Mouse (Mus musculus) thymus, adult 18-20 months (tissue): ENCODE measurements around the gene Banp.

Source experiments
- DNase-seq, 2 experiments: peaks; one replicate each; pipeline ENCODE4 v3.0.0; 2022; ENCODE audit warnings: mixed read lengths in 2 of 2

Gene Banp

DNA sequence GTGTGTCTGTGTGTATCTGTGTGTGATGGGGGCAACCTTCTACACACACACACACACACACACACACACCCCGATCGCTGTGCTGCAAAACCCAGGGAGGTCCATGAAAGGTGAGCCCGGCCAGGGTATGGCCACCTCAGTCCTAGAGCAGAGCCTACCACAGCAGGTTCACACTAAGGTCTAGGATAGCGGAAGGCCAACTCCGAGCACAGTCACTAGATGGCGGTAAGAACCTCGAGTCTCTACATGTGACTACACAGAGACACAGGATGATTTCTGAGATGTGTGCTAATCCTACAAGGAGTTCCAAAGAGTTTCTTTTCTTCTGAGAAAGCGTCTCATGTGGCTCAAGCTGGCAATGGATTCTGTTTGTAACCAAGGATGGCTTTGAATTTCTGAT, 22.2 kb upstream of the Banp start:
- no peak for DNase-seq

GRCm38 (mm10) chr8:121930047-121930446, 19.5 kb upstream of the Banp start:
- DNase-seq = no peak

- no peak for DNase-seq
Observed at GRCm38 (mm10) chr8:121931571-121931970, 18.0 kb upstream of the Banp start.

DNA sequence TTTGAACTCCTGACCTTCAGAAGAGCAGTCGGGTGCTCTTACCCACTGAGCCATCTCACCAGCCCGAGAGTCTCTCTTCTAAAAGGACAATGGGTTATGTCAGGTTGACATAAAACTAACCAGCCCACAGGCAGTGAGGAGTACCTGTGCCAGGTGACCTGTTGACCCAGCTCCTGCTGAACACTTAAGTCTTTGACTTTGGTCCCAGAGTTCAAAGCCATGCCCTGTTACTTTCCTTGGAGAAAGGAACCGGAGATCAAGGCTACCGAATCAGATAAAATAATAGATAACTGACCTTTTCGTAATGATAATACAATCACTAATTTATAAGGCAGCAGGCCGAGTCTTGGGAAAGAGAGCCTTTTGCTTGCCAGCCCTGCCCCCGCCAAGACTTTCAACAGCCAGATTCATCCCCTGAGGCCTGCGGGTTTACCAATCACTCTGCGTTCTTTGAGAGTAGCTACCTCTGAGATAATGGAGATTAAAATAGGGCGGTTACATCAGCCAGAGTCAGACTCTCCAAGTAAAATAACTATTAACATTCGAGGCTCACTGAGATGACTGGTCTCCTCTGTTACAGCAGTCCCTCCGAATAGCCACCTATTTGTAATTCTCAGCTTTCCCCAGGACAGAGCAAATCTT, 17.4 kb upstream of the Banp start:
- DNase-seq = no peak

DNA sequence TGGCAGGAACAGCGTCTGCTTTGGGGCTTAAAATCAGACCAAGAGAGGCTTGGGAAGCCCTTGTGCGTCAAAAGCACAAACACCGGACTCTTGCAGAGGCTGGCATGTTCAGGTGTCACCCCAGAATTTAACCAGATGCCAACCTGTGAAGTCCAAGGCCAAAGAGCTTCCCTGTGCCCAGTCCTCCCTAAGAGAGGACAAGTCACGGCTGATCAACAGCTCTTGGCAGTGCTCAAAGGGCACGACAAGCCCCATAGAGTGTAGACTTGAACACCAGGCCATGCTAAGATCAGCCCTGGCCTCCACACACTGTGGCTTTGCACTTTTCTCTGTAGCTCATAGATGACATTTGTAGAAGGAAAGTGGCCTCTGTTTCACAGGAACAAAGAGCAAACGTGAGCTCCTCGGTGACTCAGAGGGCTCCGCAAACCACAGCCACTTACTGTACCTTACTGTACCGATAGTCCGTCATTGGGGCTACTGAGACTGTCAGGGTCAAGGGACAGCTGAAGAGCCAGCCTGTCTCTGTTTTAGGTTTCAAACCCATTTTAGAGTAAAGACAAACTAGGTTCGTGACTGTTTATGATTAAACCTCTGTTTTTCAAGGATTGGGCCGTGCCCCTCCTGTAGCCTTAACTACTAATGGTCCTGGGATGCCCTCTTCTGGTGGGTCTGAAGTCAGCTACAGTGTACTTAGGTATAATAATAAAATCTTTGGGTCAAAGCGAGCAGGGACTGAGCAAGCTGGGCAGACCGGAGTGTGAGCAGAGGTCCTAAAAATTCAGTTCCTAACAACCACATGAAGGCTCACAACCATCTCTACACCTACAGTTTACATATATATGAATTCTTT, 16.7 kb upstream of the Banp start:
- no peak for DNase-seq

DNA sequence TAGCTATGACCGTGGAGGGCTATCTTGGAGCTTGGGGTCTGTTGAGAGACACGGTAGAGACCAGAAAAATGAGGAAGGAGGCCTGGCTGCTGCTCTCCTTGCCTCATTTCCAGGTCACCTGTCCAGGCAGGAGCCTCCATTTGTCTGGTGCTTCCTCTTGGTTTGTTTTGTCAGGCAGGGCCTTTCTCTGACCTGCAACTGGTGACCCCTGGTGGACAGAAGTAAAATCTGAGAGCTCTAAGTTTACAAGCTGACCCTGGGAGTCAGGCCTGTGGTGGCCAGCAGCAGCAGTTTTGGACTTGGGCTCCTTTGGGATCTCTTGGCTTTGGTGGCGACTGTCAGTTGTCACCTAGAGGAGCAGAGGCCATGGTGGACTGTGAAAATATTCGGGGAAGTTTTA, 15.0 kb upstream of the Banp start:
- DNase-seq = no peak

- no peak for DNase-seq
Observed at GRCm38 (mm10) chr8:121934923-121935322, 14.6 kb upstream of the Banp start.

GRCm38 (mm10) chr8:121935341-121936294, 13.9 kb upstream of the Banp start:
- no peak for DNase-seq

DNA sequence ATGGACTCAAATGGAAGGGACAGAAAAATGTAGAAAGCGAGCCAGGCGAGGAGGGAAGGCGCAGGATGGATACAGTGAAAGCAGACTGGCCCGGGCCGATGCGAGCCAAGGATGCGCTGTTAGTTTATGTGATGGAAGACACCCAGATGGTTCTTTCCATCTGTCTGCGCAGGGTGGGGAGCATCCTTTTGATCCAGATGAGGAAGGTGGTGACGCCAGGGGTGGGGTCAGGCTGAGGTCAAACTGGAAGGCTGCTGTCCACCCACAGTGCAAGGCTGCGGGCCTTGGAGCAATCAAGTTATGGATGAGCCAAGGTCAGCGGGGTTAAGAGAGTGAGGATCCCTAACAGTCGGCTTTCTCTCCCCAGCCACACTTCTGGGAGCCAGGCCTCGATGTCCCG, 13.2 kb upstream of the Banp start:
- no peak for DNase-seq

DNA sequence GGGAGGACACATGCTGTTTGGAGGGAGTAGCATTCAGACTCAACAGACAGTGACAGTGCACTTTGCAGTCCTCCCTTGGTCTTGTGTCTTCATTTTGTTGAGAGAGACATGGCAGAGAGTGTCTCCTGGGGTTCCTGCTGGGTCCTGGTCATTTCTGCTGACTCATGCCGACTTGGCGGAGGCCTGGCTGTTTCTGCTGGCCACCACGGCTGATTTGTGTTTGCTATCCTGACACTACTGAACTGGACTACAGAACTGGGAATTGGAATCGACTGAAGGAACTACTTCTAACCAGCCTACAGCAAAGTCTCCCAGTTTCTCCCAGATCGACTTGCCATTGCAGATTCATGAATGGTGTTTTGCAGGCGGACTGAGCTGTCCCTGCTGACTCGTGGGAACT, 10.8 kb upstream of the Banp start:
- no peak for DNase-seq

DNA sequence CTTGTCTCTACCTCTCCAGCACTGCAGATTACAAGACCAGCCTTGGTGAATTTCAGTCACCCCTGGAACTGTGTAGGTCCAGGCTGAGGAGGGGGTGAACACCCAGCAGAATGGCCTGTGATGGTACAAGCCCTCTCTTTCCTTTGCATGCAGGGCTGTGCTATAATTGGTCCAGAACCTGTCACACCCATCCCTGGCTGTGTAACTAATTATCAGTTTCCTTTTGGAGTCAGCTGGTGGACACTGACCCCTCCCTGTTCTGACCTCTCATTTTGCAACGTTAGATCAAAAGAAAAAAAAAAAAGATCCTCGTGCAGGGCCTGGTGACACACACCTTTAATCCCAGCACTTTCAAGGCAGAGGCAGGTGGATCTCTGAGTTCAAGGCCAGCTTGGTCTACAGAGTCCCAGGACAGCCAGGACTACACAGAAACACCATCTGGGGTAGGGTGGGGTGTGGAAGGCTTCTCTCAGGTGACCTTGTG, 6.5 kb upstream of the Banp start:
- DNase-seq = no peak

DNA sequence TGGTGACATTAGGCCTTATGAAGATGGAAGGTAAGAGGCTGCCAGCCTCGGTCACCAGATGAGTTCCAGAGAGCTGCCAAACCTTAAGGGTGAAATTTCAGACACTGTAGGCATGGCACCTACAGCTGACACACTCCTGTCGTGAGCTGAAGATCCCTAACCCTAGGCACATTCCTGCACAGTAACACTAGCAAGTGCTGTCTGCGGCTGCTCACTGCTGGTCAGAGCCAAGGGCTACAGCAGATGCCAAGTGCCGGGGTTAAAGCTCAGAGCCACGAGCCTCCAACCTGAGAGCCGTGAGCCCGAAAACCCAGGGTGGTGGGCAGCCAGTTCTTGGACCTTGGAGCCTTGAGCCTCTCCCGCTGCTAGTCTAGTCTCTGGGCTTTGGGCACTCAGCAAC, 5.8 kb upstream of the Banp start:
- DNase-seq = no peak

GRCm38 (mm10) chr8:121944831-121945230, 4.7 kb upstream of the Banp start, which contains the start of gene Car5a:
Gene Car5a, minus strand, starts transcription at chr8:121944904.
- no peak for DNase-seq

GRCm38 (mm10) chr8:121946351-121946750, 3.2 kb upstream of the Banp start:
- DNase-seq = no peak

DNA sequence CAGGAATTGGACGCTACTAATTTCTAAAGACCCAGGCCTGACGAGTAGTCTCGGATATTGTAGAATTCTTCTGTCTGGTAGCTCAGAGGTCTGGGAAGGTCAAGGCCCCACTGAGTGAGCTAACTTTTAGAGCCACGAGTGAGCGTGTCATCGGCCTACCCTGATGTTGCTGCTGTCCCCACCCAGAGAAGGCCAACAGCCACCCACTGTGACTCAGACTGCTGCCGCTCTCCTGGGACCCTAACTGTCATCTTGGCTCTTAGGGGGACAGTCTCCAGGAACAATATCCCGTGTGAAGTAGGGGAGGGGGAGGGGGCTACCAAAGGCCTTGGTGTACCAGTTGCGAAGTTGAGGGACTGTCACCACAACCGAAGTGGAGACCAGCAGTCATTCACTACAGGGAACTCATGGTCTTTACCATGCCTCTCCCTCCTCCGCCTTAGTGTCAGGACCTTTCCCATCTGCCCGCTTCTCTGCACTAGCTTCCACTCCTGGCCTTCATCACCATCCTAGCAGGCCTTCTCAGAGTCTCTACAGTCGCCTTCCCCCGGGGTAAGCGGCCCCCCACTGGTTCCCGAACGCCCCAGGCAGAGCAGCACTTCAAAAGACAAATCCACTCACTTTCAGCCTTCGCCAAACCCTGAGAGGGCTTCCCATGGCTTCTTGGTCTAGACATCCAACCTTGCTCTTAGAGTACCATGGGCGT, 2.4 kb upstream of the Banp start:
- DNase-seq = no peak

- DNase-seq = peak; percentile 86 to 87
Observed at GRCm38 (mm10) chr8:121947753-121948141, 1.8 kb upstream of the Banp start.

DNA sequence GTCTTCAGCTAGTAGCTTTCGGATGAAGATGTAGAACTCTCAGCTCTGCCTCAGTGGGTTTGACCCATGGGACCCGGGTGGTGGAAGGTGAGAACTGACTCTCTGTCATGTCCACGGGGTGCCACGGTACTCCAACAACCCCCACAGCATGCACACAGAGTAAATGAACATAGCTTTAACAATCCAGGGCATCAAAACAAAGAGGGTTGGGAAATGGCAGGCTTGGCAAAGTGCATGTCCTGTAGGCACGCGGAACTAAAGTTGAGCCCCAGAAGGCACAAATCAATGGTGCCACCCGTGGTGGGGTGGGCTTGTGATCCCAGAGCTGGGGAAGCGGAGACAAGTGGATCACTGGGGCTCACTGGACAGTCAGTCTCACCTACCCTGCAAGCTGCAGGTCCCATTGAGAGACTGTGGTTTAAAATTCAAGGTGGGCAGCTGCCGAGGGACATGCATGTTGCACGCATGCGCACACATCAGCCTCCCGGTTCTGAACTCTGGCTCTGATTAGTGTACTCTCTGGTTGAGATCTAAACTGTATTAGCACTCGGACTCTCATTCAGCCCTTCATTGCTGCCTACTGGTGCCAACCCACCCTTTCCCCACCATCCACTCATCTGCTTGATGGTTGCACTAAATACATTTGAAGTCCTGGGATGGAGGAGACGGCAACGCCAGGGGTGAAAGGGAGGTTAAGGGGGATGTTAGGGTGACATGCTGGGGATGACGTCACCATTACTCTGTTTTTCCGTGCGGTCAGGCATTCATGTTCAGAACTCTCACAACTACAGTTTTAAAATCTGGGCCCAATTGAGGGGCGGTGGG, 1.0 kb upstream of the Banp start:
- no peak for DNase-seq

DNA sequence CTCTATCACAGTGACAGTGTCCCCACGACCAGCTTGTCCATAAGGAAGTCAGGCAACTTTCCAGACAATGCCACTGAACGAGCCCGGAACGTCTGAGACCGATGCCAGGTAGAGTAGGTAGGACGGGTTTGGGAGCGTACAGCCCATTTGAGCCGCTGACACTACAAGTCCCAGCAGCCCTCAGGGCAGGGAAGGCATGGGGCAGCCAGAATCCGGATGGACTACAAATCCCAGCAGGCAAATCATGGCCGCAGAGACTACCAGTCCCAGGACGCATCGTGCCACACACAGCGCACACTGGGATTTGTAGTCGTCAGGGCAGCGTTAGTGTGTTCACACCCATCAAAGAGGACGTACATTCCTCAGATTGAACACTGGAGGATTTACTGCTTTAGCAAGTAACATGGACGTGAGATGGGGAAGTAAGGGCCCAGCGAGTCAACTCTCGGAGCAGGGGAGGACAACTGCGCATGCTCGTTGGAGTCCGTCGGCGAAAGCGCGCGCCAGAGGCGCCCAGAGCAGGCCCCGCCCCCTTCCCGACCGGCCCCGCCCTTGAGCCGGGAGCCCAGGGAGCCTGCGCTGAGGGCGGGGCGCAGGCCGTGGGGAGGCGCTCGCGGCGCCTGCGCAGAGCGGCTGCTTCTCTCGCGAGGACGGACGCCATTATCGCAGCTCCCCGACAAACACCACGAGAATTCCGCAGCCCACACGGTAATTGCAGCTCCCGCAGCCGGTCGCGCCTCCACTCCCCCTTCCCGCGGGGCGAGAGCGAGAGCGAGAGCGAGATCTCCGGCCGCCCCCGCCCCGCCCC, 595 bp downstream of the Banp start:
- peak; percentile 94 to 97 for DNase-seq

GRCm38 (mm10) chr8:121950749-121951655, 1.5 kb downstream of the Banp start:
- DNase-seq = peak; percentile 47 to 63

DNA sequence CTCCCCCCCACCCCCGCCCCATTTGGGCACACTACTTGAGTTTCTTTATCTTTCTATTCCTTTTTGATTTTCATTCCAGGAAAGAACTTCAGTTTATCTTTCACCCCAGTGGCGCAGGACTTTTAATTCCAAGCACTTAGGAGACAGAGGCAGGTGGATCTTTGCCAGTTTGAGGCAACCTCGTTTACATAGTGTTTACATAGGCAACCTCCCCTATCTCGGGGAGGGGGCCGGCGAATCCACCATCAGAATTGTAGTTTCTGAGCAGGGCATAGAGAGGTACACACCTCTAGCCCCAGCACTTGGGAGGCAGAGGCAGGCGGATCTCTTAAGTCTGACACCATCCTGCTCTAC, 2.1 kb downstream of the Banp start:
- no peak for DNase-seq
